Mouse (Mus musculus): ENCODE data around the gene Nckap5.

DNA sequence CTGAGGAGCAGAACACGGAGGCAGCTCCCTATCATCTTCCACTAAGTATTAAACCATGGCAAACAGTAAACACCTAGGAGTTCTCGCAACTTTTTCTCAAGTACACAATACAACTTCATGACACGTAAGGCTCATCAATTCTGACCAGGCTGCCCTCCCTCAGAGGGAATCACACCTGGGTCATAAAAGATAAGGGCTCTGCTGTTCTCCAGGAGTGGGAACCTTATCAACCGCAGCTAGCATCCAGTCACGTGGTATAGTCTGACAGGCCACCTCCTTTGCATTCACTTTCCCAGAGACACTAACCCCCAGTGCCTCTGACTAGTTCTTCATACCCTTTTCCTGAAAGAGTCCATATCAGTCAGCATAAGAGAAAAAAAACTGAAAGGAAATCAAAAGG, 179.8 kb downstream of the Nckap5 start:
- TF ChIP-seq CTCF (IDR thresholded peaks at IDR 0.05; ENCODE audit: low read depth, low read length), result no peak
- no peak for TF ChIP-seq POLR2A (IDR thresholded peaks at IDR 0.05; ENCODE audit: insufficient read depth, low read length)
- TF ChIP-seq EP300 (IDR thresholded peaks at IDR 0.05; ENCODE audit: insufficient read depth, low read depth, low read length), result no peak

All from ES-Bruce4 (cell line).